Mouse (Mus musculus) ovary, postnatal 36 days (tissue): ENCODE measurements around the gene Vav2.
A peak's percentile ranks its signal among the peaks of the same experiment; 100 is the strongest.

ENCODE experiments used
- DNase-seq: peaks from one replicate; pipeline ENCODE4 v3.0.0; 2022; ENCODE audit warnings: low spot score, mixed read lengths

Gene Vav2

DNA sequence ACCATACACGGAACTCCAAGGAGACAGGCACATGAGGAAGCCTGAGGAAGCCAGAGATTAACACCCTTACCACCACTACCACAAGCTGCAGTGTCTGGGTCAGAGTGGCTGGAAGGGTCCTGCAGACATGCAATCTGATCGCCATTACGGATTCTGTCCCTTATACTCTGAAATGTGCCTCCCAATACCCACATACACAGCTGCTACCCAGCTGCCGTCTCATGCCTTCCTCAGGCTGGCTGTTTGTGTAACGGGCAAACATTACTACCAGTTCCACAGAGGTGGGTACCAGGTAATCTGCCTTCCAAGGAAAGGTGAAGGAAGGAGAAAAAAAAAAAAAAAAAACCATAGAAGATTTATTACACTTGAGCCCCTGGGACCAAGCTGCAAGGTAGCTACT lies 110.7 kb downstream of the Vav2 start:
- no peak for DNase-seq

DNA sequence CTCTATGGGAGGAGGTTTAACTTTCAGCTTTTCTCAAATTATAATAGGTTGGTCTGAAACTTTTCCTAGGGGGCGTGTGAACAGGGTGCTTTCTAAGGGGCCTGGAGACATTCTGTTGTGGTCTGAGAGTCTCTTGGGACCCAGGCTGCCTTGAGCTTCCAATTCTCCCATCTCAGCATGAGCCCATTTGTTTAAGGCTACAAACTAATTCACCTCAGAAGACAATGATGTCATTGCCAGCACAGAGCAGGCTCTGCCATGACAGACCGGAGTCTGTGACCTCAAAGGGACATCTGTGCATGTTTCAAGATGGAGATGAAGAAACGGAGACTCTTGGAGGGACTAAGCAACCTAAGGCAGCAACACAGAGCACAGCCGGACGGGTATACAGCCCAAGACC lies 112.6 kb downstream of the Vav2 start:
- no peak for DNase-seq

DNA sequence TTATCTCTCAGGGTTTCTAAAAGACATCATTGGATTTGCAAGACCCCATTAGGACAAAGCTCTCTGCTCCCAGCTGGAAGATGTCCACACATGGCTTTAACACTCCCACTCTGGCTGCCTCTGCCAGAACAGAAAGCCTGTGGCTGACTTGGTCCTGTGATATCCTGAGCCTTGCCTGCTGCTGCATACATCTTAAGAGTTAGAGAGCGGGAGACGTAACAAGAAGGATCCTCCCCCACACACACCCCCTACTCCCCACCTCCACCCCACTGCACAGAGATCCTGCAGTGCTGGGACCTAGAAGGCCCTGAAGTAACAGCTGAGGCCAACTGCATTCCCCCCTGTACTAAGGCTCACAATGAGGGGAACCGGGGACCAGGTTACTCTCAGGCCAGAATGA lies 114.3 kb downstream of the Vav2 start:
- DNase-seq: no peak

DNA sequence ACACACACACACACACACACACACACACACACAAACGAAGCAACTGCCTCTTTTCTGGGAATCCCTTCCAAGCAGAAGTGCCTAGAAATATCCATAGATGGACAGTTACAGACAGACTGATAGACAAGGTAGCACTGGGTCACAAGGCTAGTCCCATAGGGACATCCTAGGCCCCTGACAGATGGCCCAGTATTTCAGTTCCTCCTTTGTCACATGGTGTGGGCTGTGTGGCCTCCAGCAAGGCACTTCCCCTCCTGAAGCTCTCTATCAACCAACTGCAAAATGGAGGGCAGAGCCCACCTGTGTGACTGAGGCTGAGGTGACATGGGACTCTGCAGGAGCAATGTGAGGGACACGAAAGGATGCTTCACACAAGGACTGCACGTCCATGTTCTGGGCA lies 115.2 kb downstream of the Vav2 start:
- no peak for DNase-seq

DNA sequence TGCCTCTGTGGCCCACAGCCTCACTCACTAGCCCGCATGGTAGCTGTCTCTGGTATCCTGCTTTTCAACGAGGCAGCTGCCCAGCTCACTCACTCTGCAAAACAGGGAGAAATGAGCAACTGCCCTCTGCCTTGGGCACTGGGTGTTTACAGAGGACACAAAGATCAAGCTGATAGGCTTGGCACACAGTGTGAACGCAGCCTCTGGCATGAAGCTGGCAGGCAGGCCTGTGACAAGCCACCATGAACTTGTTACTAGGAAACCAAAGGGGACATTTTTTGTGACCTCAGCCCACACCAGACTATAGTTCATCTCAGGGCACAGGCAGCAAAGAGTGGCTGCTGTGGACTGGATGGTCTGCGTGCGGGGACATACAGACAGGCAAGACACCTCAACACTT lies 115.9 kb downstream of the Vav2 start:
- DNase-seq: no peak

DNA sequence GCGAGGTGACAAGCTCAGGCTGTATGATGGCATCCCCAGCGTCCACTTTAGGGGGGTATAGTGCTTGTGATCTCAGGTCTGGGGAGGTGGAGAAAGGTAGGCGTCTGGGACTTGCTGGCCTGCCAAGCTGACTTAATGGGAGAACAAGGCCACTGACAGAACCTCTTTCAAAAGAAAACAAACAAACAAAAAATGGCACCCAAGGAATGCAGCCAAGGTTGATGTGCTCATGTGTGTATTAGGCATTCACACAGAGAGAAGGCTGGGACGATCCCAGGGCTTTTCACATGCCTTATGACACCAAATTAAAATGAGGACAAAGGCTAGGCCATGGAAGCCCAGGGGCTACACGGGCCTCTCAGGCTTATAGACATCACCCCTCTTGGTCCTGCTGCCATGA lies 116.6 kb downstream of the Vav2 start:
- DNase-seq: no peak

DNA sequence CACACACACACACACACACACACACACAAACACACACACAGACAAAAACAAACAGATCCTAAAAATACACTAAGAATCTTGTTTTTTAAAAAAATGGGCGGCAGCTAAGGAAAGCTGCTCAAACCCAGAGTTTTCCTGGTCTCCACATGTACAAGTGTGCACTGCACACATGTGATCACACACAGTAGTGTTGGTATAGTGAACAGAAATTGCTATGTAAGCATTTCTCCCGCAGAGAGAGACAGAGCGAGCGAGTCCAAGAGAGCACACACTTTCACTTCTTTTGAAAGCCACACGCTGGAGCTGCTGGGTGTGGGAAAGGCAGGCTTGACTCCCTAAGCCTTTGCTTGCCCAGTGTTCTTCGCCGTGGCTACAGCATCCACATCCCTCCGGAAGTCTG lies 120.2 kb downstream of the Vav2 start:
- no peak for DNase-seq

DNA sequence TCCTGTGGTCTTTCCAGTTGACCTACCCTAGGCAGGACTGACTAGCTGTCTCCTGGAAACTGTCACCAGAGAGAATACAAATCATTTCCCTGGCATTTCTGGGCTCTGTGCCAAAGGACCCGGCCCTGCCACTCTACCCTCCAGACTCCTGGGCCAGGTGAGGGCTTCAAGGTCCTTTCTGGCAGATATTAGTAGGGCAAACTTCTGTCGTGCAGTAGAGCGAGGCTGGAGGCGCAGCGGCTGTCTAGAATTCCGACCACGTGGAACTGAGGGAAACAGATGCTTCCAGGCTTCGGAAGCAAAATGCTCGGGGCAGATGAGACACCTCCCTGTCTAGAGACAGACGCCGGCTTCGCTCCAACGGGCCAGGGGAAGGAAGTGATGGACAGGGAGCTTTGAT lies 122.1 kb downstream of the Vav2 start:
- peak; percentile 23 for DNase-seq

DNA sequence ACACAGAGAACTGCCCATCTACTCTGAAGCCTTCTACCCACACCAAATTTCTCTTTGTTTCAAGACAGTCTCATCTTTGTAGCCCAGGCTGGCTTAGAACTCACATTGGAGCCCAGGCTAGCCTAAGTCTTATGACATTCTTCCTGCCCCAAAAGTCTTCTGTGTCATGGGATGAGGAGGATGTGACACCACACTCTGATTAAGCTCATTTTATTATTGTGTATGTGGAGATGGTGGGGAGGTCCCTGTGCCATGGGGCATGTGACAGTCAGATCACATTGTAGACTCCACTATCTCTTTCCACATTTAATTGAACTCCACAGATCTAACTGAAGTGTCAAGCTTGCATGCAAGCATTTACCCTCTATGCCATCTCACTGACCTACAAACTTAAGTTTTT lies 122.8 kb downstream of the Vav2 start:
- DNase-seq: no peak

DNA sequence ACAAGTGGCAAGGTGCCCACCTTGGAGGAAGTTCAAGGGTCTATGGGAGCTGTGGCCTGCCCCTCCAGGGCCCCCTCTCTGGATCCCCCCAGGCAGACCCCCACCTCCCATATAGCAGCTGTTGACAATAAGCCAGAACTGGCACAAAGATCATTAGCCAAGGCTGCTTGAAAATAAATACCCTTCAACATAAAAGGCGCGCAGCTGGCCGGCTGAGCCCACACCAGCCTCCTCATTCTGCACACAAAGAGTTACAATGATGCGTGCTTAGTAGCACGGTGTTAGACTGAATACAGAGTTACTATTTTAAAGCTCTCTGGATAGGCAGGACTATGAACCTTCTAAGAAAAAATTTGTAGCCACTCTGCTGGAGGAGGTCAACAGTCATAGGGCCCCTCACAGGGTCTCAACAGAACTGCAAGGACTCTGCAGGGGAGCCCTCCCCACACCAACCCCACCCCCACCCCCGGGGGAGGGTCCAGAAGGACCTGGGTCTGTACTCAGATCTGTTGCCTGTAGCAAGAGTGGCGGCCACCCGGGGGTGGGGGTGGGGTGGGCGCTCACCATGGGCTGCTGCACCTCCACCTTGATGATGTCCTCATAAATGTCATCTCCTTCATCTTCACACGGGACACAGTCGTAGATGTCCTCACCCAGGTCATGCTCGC lies 125.3 kb downstream of the Vav2 start:
- no peak for DNase-seq

DNA sequence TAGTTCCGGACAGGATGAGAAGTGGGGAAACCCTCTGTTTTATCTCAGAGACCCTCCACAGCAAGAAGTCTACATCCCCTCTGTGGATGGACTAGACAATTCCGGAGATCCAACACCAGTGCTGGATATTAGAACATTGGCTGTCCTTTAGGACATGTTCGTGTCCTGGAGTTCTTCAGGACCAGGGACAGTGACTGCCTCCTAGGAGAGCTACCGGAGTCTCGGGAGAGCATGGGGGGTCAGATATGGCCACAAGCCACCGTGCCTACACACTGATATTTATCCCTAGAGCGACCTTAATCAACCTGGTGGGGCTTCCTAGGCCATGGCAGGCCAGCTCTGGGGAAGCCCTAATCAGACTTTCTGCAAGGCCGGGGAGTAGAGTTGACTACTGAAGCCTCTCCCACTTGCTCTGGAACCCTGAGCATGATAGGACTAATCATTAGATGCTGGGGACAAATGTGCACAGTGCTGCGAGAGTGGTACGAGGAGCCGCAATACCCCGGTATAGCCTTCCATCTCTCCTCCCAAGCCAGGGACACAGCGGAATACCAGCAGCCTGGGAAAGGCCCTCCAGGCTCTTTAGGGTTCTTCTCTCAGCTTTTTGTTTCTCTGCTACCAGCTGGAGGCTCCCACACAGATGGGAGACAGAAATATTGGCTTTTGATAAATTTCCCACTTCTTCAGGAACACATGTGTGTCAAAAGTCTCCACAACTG lies 125.9 kb downstream of the Vav2 start:
- no peak for DNase-seq

DNA sequence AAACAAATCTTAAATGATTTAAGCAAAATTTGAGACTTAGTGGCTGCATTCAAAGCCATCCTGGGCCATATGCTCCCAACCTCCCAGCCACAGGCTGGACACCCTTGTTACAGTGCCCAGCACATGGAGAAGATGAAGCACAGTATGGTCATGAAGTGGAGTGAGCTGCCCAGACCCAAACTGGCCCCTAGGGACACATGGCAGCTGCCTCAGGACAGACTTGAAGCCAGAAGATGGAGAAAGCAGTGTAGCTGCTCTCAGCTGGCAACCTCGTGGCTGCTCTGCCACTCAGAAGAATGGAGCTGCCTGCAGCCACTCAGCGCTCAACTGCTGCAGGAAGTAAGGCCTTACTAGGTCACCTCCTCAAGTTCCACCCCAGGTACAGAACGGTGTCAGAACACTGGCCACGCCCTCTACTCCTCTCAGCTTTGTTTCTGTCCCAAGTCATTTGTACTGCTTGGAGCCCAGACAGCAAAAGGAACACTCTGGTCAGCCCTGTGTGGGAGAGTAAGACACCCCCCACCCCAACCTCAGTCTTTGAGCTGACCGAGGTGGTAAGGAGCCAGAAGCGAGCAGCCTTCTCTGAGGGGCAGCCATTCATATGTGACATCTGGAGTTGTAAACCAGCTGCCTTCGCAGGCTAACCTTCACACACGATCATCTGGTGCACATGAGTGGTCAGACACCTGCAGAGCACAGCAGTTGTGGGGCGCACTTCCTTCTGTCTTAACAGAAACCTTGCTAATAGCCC lies 130.0 kb downstream of the Vav2 start:
- no peak for DNase-seq

DNA sequence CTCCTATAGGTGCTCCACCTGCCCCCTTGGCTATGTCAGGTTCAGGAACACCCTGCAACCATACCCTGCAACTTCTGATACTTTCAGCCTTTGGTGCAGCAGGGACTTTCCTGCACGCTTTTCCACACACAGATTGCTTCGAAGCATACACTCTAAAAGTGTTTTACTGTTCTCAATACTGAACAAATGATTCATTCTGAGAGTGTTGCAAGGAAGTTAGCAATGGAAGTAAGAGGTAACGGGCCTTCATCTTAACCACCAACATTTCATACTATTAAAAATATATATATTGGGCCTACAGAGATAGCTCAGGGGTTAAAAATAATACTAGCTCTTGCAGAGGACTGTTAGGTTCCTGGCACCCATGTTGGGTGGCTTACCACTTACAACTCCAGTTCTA lies 132.1 kb downstream of the Vav2 start:
- no peak for DNase-seq

DNA sequence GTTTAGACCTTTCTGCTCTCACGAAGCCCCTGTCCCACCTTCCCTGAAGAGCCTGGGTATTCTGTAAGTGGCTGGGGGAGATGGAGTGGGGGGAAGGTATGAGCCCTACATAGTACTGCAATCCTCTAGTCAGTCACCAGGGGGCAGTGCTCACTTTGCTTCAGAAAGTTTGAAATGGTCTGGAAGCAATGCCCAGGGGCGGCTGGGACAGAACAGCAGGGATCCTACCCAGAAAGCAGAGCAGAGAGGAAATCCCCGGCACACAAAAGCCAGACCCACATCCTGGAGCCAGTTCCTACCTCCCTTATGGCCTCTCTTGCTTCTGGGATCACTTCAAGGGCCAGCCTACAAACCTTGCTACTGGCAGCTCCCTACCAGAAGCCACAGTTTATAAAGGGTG lies 137.8 kb downstream of the Vav2 start:
- DNase-seq: peak; percentile 74

DNA sequence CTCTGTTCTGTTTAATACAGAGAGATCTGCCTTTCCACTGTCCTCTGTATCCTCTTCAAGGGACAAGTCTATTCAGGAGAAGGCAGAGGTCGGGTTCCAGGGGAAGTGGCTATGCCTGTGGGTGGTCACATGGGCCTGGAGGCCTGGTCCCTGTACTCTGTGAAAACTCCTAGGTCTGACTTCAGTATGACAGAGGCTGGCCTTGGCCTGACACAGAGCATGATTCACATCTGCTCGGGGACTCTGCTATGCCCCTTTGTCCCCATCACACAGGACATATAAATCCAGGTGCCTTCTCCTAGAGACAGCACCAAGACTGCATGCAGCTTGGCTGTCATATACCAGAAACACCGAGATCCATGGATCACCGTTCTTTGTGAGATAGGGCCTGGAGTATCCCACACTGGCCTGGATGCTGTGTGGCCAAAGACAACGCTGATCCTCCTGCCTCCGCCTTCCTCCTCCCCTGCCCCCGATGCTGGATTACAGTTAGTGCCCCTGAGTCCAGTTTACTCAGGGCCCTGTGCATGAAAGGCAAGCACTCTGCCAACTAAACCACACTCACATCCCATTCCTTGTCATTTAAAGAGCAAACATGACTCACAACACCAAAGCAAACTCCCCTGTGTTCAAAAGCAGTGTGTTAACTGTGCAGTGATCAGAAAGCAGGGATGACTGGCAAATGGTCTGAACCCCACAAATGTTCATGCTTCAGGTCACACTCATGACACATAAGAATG lies 139.7 kb downstream of the Vav2 start:
- DNase-seq: no peak

DNA sequence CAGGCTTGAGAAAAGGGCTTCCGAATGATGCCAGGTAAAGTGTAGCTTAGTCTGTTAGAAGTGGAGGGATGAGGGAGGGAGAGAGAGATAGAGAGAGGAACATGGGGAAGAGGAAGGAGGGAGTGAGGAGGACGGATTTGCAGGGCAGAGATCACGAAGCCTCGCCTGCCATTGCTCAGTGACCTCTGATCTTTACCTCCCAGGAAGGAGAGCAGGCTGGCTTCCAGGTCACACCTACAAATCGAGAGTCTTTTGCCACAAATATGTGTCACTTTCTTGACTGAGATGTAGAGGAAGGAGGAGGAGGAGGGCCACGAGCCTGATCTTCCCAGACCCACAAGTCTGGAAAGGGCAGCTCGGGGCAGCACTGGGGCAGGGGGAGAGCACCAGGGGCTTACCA lies 142.4 kb downstream of the Vav2 start:
- DNase-seq: no peak

DNA sequence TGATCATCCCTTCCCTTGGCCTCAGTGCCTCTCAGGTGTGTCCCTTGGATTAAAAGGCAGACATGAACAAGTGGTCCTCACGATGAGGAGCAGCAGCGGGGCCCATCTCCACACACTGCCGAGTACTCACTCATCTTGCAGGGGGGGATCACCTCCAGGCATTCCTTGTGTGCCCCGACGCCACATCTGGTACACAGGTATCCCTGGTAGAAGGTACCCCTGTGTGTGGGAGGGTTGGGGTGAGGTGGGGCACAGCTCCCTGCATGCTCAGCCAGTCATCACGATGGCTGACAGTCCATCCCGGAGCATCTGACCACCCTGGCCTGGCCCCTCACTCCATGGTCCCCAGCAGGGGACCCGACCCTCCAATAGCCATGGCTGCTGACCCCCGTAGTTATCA lies 145.1 kb downstream of the Vav2 start:
- DNase-seq: no peak

DNA sequence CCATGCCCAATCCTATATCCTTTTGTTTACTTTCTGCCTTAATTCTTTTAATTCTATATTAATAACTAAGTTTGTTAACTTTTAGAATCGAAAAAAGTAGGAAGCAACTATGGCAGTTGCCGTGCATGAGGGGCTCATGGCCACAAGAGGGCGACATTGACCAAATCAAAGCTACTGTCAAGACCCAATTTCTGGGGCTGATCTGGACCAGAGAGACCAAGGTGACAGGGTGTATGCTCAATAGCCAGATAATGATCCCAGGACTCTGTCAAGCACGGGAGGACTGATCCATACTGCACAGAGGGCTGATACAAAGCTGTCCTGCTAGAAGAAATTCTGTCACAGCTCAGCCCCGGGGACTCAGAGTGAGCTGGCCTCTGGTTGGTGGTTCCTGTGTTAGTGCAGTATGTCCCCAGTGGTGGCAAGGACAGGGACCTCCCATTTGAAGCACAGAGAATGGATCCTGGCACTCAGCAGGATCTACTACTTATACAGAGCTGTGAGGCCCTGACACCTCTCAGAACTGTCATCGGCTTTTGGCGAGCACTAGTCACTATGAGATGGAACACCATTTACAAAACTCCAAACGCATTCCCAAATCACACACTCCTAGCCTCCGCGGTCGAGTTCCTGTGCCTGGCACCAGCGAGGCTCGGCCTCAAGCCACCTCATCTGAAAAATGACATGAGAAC lies 145.8 kb downstream of the Vav2 start:
- DNase-seq: peak; percentile 62

DNA sequence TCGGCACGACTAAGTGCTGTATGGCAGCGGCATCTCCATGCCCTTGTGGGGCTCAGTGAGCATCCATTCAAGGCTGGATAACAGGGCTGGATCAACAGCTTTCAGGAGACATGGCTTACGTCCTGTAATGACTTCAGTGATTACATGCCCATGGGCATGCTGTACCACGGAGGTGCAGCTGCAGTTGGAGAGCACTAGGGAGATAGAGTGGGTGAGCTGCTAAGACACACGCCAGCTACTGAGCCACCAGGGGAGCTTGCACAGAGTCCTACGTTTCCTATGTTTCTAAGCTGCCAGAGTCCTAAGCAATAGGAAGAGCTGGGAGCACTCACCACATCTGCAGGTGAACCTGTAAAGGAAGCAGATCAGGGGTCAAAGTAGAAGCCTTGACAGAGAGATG lies 148.0 kb downstream of the Vav2 start:
- DNase-seq: no peak

DNA sequence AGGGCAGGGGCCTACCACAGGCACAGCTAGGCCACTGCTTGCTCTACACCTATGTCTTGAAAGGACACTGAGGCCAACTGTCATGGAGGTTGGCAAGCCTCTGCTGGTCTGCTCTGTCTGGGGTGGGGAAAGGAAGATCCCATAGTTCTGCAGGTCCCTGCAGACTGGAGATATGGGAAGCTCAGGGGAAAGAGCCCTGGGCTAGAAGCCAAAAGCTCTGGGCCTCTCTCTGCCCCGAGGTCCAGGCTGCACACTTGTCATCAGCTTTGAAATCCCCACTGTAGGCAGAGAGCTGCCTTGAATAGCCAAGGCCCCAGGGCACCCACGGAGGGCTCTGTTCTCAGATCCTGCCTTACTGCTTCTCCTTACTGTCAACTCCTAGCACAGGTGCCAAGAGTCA lies 158.5 kb downstream of the Vav2 start:
- DNase-seq: no peak

DNA sequence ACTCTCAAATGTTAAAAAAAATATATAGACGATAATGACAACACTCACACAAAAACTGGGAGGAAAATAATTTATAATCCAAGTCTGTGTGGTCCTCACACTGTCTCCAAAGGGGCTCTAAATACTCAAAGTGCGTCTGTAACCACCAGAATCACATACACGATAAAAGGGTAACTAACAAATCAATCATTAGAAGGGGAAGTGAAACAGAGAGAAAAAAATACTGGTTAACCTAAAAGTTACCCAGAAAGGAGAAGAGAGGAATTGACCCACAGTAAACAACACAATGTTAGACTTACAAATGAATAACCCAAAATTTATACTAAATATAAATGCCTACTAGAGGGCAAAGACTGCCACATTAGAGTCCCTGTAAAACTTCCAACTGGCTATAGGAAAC lies 161.0 kb downstream of the Vav2 start:
- no peak for DNase-seq

DNA sequence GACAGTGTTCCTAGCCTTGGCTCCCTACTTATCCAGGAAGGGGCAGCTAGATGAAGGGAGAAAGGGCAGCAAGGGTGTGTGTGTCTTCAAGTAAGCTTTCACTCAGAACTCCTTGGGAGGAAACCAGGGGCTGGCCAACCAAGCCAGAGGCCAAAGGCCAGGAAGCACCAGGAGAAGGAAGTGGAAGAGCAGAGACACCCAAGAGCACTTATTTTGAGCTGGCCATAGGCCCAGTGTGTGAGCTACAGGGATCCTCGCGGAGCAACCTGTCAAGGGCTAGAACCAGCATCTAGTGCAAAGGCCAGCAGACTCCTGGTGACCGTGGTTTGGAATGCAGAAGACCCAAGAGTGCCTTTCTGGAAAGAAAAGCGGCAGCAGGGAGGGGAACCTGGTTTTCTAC lies 163.8 kb downstream of the Vav2 start:
- no peak for DNase-seq
